Mouse (Mus musculus): ENCODE measurements at regions not wholly inside any gene's neighbourhood (a gene's known extent, or its start where the extent isn't known, plus 50 kb on each side); places are given as distances from the start of the nearest gene placed in this dataset.

DNA sequence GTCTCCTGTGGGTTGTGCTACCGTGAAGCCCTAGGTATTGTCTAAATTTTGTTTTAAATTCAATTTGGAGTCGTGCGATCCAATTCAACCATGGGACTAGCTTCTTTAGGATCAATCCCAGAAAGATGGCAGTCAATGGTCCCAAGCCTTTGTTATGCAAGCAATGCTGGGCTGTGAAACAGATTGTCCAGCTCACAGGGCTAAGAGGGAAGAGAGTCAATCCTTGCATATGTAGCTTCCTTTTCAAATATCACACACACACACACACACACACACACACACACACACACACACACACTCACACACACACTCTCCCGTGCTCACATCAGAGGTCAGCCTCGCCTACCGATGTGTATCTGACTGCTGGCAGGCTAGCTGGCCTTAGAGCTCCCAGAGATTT, 373.8 kb upstream of the Gm10131 start:
- no peak for TF ChIP-seq ZC3H11A (IDR thresholded peaks at IDR 0.05; ENCODE audit: borderline replicate concordance, low read depth, low read length)
- no peak for TF ChIP-seq ZNF384 (IDR thresholded peaks at IDR 0.05; ENCODE audit: low read depth, low read length)

All from ES-E14 (cell line).